Mouse (Mus musculus): ENCODE measurements around the gene Phyh.
"Not testable (repeated sequence)": the region's sequence is repeated elsewhere in the genome, so short reads cannot be mapped to it uniquely, and the experiment has no call there.

The Phyh gene

DNA sequence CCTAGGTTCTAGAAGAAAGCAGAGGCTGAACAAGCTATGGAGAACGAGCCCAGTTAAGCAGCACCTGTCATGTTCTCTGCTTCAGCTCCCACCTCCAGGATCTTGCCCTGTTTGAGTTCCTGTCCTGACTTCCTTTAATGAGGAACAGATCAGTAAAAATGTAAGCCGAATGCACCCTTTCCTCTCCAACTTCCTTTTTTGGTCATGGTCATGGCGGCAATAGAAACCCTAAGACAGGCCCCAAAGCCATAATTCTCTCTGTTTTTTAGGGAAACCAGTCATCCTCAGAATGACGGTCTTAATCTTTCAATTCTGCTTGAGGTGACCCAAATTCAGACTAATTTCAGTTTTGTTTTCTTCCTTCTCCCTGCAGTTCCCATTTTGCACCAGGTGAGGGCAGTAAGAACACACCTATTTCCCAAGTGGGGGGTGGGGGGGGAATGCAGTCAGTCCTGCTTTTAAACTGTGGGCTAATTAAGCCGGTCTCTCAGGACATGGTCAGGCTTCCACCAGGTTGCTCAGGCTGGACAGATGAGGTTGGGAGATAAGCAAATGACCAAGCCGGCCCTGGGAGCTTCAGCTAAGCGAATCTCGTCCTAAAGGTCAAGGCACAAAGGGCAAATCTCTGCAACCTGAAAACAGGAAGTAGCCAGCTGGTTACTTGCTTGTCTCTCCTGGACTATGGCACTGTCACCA lies 1.3 kb upstream of the Phyh start:
- DNase-seq (ENCODE audit: low spot score in 2 of 2): peak in 1 of 2 experiments; percentile 25

DNA sequence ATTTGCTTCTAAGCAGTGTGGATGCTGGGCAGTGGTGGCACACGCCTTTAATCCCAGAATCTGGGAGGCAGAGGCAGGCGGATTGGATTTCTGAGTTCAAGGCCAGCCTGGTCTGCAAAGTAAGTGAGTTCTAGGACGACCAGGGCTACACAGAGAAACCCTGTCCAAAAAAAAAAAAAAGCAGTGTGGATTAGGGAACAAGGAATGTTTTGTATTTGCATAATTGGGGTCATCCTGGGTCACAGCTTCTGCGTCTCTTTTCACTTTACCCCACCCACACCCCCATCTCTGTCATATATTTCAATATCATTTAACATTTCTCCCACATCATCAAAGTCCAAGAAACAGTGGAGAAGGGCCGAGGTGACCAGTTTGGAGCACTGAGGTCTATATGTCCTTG lies 2.2 kb downstream of the Phyh start:
- DNase-seq (ENCODE audit: low spot score in 2 of 2): no peak

DNA sequence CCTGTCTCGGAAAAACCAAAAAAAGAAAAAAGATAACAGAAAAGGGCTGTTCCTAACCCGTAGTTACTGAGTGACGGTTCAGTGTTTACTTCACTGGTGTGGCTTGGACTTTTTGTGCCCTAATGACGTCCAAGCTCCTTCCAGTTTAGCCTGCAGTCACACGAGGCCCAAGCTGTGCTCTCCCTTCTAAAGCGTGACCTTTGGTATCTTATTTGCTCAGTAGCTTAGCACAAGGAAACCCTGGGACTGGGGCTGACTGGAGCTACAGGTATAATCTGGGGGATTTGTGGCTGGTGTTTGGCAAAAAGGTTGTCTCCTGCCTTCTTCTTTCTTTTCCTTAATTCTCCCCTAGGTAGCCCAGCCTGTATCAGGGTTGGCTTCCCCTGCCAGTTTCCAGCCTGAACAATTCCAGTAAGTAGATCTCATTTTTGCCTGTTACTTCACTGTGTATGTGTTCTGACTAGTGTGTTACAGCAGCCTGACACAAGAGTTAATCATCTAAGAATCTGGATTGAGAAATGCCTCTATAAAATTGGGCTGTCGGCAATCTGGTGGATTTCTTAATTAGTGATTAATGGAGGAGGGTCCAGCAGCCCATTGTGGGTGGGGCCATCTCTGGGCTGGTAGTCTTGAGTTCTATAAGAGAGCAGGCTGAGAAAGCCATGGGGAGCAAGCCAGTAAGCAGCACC lies 3.8 kb downstream of the Phyh start:
- DNase-seq (ENCODE audit: low spot score in 2 of 2): no peak

GRCm38 (mm10) chr2:4927391-4927790 lies 8.6 kb downstream of the Phyh start:
- DNase-seq (ENCODE audit: low spot score in 2 of 2): peak in 1 of 2 experiments; percentile 52

- DNase-seq (ENCODE audit: low spot score in 2 of 2): no peak
These were observed 10.4 kb downstream of the Phyh start for GRCm38 (mm10) chr2:4929230-4929629.

DNA sequence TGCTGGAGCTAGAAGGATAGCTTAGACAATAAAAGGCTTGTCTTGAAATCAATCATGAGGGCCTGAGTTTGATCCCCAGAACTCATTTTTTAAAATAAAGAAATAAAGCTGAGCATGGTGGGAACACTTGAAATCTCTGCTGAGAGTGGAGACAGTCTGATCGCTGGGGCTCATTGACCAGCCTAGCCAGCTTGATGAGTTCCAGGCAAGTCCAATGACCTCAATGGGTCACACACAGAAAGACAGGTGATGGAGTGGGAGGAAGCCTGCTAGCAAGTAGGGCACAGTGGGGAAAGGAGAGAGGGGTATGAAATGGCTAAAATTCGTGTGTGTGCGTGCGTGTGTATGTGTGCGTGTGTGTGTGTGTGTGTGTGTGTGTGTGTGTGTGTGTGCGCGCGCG lies 15.7 kb downstream of the Phyh start:
- DNase-seq (ENCODE audit: low spot score in 2 of 2): no peak

GRCm38 (mm10) chr2:4937931-4938330 lies 19.1 kb downstream of the Phyh start:
- DNase-seq (ENCODE audit: low spot score in 2 of 2): no peak

DNA sequence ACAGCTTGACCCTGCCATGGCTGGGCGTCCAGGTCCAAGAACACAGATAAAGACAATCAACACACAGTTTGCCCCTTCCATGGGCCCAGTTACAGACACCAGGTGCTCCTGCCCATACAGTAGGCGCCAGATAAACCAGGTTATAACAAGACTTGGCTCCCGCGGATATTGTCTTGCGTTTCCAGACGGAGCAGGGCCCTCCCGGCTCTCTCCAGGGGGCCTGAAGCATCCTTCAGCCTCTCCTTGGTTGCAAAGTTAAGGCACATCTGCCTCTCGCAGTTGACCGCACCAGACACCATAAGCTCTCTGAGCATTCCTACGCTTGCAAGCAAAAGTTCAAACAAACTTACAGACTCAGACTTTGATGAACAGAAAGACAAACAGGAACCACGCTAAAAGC lies 22.0 kb downstream of the Phyh start:
- DNase-seq (ENCODE audit: low spot score in 2 of 2): no peak

DNA sequence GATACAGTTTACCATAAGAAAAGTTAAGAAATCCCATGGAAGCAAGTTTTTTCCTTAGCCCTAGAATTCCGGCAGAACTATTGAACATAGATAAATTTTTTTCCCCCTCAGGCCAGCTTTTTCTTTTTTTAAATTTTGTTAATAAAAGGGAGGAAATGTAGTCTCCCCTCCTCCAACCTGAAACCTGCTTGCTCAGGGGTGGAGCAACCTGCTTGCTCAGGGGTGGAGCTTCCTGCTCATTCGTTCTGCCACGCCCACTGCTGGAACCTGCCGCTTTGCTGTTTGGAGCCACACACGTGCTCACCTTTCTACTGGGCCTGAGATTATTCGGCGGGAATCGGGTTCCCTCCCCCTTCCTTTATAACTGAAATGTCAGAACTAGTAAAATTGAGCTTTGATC lies 30.9 kb downstream of the Phyh start:
- not testable (repeated sequence) for DNase-seq (ENCODE audit: low spot score in 2 of 2)

DNA sequence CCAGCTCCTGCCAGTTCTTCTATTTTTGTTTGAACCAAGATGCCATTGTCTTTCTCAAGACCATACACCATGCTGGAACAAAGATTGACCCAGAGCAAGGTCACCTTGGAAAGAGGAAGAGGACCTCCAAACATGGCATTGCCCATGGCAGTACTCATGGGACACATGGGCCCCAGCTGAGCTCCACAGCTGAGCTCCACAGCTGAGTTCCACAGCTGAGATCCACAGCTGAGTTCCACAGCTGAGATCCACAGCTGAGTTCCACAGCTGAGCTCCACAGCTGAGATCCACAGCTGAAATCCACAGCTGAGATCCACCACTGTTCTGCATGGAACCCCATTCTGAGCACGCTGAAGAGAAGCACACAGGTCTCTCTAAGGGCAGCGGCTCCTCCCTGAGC lies 32.2 kb downstream of the Phyh start:
- DNase-seq (ENCODE audit: low spot score in 2 of 2): no peak

DNA sequence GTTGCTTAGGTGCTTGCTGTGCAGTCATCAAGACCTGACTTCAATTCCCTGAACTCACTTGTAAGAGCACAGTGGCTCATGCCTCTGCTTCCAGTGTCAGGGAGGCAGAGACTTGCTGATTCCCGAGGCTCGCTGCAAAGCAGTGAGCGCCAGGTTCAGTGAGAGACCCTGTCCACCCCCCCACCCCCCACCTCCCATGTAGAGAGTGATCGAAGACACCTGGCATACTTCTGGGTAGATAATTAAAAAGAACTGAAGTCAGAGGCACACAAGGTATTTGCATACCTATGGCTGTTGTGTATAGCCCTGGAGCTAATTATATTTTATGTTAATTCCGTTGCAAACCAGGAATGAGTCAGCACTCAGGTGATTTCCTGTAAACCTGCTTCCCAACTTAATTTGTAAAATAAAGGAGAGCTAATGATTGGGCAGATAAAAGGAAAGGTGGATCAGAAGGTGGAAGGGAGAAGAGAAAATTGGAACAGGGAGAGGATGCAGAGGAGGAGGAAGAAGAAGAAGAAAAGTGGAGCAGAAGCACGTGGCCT lies 35.5 kb downstream of the Phyh start:
- DNase-seq (ENCODE audit: low spot score in 2 of 2): no peak

DNA sequence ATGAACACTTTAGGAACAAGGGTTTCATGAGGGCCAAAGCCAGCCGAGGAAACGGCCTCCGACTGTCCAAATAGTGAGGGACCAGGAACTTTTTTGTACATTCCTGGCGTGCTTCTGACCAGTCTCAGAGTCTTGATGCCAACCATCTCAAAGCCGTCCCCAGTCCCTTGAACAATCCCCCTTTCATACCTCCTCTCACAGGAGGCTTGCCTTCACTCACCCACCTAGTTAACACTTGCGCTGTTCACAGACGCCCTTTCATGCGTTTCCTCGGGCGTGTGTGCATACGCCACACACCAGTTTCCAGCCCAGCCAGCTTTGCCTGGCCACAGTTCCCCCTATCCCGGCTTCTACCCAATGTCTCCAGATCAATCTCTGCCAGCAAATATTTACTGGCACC lies 39.2 kb downstream of the Phyh start:
- no peak for DNase-seq (ENCODE audit: low spot score in 2 of 2)

- DNase-seq (ENCODE audit: low spot score in 2 of 2): no peak
These were observed 49.0 kb downstream of the Phyh start for GRCm38 (mm10) chr2:4967806-4968205.

DNA sequence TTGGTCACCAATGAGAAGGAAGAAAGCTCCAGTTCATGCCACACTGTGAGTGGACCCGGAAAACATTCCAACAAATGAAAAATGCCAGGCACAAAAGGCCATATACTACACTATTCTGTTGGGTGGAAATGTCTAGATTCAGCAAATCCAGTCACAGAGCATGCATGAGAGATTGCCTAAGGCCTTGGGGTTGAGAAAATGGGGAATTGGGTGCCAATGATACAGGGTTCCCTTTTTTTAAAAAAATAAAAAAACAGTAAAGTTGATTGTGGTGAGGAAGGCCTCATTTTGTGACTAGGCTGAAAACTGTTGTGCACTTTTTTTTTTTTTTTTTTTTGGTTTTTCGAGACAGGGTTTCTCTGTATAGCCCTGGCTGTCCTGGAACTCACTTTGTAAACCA lies 50.3 kb downstream of the Phyh start:
- no peak for DNase-seq (ENCODE audit: low spot score in 2 of 2)

GRCm38 (mm10) chr2:4975807-4976206 lies 57.0 kb downstream of the Phyh start, which contains the start of gene Ucma:
Gene Ucma, plus strand, starts transcription at chr2:4976122.
- no peak for DNase-seq (ENCODE audit: low spot score in 2 of 2)

DNA sequence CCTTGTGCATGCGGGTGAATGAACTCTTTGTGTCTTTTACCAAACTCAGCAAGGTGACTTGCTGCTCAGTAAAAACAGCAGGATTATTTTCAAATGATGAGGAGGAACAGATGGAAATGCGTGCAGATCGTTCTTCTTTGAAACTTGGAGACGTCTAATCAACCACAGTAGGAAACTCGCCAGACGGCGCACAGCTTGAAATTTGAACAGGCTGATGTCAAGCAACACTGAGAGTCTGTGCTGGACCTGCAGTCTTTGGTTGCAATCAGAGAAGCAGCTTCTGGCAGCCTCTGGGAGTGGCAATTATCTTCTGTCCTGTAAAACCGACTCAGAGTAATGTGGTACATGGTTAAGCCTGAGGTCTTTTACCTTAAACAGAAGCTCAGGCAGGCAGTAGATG lies 59.3 kb downstream of the Phyh start:
- no peak for DNase-seq (ENCODE audit: low spot score in 2 of 2)

GRCm38 (mm10) chr2:4983987-4984386 lies 65.2 kb downstream of the Phyh start:
- DNase-seq (ENCODE audit: low spot score in 2 of 2): no peak

DNA sequence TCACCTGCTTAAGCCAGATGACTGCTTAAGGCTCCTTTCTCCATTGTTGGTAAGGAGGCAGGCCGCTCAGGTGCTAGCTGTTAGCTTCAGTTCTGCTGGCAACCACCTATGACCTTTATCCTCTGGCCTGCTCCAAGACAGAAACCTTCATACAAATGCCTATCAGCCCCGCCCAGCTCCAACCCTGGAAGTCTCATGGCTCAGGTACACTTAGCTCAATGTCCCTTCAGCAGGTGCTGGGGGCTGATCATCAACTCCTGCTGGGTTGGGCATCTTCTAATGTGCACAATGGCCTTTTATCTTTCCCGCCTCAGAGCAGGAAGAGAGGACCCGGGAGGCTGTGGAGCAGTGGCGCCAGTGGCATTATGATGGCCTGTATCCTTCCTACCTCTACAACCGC lies 66.2 kb downstream of the Phyh start:
- DNase-seq (ENCODE audit: low spot score in 2 of 2): no peak

DNA sequence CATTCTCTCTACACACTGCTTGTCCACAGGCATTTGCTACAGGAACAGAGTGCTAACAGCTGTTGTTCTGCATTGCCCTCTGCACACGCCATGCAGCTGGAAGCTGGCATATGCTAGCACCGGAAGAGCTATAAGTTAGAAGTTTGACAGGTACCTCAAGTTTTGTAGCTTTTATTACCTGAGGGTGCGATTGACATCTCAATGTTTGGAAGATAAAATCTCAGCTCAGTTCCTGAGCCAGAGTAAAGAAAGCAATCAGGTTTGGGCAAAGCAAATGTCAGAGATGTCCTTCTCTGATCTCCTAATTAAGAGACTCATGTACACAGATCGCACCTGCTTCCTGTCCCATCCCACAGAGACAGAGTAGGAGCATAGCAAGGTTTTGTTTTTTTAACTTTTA lies 68.0 kb downstream of the Phyh start:
- DNase-seq (ENCODE audit: low spot score in 2 of 2): no peak

DNA sequence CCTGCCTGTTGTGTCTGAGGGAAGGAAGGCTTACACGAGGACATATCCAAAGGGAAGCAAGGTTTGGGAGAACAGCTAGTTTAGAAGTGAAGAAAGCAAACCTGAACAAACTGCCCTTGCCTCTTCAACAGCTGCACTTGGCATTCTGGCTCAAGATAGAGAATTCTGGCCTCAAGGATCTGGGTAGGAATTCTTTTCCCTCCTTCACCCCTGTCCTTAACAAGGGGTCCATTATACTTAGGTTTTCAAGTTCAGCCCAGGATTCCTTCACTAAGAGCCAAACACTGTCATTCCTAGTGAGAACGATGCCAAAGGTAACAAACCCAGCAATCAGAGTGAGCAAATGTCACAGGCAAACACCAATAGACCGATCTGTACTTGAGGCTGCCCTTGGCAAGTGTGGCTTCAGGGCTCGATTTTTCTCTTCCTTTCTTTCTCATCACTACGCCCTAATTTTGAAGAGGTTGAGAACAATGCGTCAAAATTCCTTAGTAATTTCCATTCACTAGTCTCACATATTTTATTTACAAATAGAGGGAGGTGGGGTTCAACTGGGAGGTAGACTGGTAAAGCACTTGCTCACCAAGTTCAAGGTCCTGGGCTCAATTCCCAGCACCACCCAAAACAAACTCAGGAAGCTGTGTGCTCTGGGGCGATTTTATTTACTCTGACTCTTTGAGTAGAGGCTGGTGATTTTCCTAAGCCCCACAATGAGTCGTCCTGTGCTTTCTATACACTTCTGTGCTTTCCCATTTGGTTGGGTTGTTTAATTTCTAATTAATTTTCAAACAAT lies 68.8 kb downstream of the Phyh start:
- no peak for DNase-seq (ENCODE audit: low spot score in 2 of 2)

All from urinary bladder, postnatal 4 days (tissue).